Mouse (Mus musculus) urinary bladder, postnatal 36 days (tissue): ENCODE data around the gene 1600014C10Rik.
A peak's percentile ranks its signal among the peaks of the same experiment; 100 is the strongest.

Source experiments
- DNase-seq, 2 experiments: peaks; one replicate each; pipeline ENCODE4 v3.0.0; 2022; ENCODE audit warnings: low spot score in 2 of 2, mixed read lengths in 1 of 2

The 1600014C10Rik gene

DNA sequence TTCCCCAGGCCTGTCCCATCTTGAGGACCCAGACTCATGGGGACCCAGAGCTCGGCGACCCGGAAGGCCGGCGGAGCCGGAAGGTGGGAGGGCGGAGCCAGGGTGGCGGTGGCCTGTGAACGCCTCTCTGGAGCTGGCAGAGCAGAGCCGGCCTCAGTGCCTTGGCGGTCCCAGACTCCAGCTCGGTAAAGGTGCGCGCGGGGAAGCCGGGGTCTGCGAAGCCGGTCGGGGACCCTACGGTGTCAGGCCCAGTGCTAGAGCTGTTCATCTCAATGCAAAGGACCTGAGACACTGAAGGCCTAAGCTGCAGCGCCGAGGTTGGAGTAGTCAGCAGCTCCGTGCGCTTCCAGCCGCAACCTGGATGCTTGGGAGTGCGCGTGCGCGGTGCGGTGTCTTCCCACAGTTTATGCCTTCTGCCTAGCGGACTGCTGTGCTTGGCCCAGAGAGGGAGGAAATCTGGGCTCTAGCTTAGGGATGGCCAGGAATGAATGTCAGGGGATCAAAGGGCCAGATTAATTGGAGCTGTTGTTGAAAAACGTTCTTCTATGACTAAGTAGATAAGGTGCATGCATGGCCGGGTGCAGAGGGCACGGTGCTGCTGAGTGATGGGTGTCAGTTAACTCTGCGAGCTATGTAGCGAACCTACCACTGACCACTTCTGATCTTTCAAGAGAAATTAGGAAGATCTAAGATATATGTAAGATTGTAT, 846 bp downstream of the 1600014C10Rik start:
- peak; percentile 82 to 86 for DNase-seq

DNA sequence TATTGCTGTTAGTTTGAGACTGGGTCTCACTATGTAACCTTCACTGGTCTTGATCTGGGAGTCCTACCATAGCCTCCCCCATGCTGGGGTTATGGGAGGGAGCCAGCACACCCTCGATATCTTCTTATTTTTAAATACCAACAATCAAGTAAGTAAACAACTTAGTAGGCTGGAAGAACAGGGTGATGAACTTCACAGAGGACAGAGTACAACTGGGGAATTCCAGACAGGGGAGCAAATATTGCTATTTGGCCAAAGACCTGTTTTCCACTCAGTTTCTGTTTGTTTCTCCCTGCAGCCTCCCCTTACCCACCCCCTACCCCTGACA, 1.4 kb downstream of the 1600014C10Rik start:
- no peak for DNase-seq

GRCm38 (mm10) chr7:38184786-38185185, 1.8 kb downstream of the 1600014C10Rik start:
- DNase-seq, result no peak

GRCm38 (mm10) chr7:38186861-38187260, 3.8 kb downstream of the 1600014C10Rik start:
- no peak for DNase-seq

GRCm38 (mm10) chr7:38187796-38188195, 4.8 kb downstream of the 1600014C10Rik start:
- DNase-seq, result peak in 1 of 2 experiments; percentile 68

- DNase-seq, result no peak
Observed at GRCm38 (mm10) chr7:38188281-38189075, 5.5 kb downstream of the 1600014C10Rik start.

DNA sequence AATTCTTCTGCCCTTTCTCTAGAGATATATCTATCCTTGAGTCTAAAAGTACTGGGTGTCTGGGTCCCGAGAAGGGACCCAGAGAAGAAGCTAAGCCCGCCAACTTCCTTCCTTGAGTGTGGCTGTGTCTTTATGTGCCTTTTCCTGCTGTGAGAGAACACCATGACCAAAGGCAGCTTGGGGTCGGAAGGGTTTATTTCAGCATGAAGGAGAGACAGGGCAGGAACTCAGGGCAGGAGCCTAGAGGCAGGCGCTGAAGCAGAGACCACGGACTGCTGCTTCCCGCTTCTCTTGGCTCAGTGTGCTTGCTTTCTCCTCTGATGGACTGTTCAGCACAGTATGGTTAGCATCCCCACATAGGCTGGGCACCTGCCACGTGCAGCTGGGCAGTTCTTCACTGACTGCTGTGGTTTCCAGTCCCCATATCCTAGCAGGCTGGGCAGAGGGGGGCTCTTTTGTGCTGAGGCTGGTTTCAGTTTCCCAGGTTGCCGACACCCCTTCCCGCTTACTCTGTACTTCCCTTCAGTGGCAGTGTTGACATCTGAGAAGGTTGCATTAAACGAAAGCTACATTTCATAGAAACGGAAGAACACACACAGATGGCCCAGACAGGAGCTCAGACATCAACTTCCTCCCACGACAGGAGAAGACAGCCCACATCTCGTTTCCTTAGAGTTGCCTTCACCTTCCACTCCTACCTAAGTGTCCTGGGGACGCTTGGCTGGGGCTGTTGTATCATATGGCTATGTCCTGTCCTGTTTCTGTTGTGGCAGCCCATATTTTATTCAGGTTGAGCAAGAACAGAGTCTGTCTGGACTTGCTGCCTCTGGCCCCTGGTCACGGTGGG, 6.3 kb downstream of the 1600014C10Rik start:
- DNase-seq, result peak; percentile 43

DNA sequence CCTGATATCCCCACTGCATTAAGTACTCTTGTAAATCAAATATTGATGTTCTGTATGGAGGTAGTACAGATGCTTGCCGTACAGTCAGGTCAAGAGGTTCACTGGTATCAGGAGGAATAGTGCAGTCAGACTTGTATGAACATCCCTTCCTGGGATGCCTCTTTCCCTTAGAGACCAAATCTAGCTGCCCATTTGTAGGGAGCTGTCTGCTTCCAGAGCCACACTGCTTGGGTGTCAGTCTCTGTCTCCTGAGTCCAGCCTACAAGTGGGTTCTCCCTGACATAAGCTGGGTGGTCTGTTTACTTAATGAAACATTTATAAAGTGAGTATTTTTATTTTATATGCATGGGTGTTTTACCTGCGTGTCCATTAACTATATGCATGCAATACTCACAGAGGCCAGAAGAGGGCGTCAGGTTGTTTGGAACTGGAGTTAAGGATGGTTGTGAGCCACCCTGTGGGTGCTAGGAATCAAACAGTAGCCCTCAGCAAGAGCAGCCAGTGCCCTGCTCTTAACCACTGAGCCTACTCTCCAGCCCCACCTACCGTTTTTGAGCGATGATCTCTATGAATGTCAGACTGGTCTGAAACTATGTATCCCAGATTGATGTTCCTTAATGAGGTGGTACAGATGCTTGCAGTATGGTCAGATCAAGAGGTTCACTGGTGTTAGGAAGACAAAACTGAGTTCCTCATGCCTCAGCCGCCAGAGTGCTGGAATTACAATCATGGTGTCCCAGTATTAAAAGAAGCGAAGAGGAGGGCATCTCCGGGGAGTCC, 7.2 kb downstream of the 1600014C10Rik start:
- DNase-seq, result no peak

GRCm38 (mm10) chr7:38191146-38191545, 8.1 kb downstream of the 1600014C10Rik start:
- no peak for DNase-seq

DNA sequence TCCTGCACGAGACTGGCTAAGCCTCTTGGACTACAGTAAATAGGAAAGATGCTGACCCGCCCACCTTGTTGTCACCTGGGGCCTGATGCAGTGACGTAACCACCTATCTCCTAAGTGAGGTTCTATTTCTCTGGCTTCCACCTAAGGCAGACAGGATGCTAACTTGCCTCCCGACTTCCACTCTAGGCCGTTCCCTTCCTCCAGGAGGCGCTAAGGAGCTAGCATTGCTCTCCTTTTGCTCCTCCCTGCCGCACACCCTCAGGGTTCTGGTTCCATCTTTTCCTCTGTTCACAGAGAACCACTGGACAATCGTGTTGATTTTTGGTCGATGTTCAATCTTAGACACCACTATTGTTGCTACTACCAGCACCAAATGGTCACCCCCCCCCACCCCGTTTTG, 8.6 kb downstream of the 1600014C10Rik start:
- DNase-seq, result no peak

GRCm38 (mm10) chr7:38199907-38200605, 17.0 kb downstream of the 1600014C10Rik start:
- DNase-seq, result no peak

DNA sequence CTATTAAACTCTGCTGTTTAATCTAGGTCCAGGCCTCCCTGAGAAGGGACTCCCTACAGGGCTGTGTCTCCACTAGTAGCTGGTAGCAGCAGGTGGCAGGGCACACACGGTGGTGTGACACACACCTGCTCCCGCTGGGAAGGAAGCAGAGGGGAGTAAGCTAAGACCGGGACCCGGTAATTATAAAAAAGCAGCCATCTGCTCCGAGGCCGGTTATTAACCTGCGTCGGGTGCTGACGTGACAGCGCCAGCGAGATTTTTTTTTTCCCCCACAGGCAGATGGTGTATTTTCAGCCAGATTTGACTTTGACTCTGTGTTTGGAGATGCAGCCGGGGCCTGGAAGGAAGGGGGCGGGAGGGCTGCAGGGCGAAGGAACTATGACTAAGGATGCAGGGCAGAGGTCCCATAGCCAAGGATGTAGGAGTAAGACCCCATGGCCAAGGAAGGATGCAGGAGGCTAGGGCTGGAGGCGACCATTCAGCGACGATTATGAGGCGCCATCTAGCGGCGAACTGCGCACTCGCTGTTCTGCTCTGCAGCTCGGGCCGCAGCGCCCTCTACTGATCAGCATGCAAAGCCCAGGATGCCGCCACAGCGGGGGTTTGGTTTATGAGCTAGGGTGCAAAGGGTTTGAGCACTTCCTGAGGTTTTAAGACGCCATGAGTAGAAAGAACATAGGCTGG, 17.7 kb downstream of the 1600014C10Rik start:
- DNase-seq, result peak; percentile 78 to 87

- DNase-seq, result no peak
Observed at GRCm38 (mm10) chr7:38201290-38201658, 18.3 kb downstream of the 1600014C10Rik start.

DNA sequence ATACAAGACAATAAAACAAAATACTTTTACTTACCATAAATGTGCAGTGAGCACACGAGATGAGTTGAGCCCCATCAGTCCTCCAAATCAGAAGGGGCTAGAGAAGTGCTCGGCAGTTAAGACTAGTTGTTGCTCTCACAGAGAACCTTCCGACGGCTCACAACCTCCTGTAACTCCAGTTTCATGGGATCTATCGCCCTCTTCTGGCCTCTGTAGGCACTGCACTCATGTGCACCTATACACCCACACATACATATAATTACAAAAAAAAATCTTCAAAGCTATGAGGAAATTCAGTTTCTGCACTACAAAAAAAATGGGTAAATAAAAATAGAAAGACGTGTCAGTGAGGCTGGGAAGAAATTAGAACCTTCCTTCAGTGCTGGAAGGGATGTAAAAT, 21.3 kb downstream of the 1600014C10Rik start:
- no peak for DNase-seq

GRCm38 (mm10) chr7:38205801-38206200, 22.8 kb downstream of the 1600014C10Rik start:
- no peak for DNase-seq

GRCm38 (mm10) chr7:38206564-38206963, 23.5 kb downstream of the 1600014C10Rik start:
- DNase-seq, result no peak

GRCm38 (mm10) chr7:38208969-38209368, 26.0 kb downstream of the 1600014C10Rik start:
- no peak for DNase-seq

DNA sequence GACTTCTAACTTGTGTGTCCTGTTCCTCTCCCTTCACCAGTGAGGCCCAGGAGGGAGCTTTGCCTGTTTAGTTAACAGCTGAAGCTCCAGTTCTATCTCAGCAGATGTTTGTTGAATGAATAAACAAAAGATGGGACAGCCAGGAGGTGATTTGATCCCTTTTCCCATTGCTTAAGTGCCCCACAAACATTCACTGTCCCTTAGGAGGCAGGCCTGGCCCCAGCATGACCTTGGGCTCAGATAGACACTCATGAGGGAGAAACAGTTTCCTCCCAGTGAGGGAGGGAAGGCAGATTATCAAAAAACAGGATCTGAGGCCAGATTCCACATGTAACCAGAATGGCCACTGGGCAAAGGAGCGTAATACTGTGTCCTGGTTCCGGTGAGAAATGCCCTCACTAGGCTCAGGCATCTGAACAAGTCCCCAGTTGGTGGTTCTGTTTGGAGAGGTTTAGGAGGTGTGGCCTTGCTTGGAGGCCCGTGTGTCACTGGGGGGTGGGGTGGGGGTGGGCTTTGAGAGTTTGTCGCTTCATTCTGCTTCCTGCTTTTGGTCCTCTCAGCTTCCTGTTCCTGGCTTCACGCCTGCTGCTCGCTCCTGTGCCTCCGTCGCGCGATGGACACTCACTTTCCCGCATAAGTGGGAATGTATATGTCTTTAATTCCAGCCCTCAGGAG, 26.6 kb downstream of the 1600014C10Rik start:
- DNase-seq, result no peak

DNA sequence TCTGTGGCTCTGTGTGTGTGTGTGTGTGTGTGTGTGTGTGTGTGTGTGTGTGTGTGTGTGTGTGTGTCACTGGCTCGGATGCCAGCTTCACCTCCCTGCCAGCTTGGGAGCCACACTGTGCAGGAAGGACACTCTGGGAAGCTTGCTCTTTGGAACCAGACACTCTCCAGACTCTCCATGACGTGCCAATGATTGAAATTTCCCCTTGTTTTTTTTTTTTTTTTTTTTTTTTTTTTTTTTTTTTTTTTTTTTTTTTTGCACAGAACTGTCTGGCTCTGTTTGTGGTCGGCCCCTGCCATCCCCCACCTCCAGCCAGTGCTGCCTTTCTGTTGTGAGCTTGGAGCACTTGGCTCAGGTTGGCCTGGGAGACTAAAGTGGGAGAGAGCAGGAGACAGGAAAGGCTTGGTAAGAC, 29.6 kb downstream of the 1600014C10Rik start:
- DNase-seq, result no peak
